Mouse (Mus musculus): ENCODE measurements around the gene Lefty1. TPM values are rescaled to one million over a fixed set of nuclear protein-coding genes. Genes with fewer than 3 reads are reported as not detected.

Lefty1 gene
- polyA plus RNA-seq, 1 experiment from 2014 or later, result 0.67 TPM

DNA sequence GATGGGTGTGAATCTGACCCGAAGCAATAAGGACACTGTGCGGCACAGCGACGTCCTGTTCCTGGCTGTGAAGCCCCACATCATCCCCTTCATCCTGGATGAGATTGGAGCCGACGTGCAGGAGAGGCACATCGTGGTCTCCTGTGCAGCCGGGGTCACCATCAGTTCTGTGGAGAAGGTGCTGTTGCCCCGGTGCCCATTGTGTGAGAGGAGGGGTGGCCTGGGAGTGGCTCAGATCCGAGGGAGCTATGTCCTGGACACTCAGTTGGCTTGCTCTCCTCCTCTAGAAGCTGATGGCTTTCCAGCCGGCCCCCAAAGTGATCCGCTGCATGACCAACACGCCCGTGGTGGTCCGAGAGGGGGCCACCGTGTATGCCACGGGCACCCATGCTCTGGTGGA lies 28.9 kb upstream of the Lefty1 start:
- WGBS, result 94% methylated on average over 17 of the region's 17 CpGs
- H3K36me3 ChIP-seq, result peaks cover 43% of the 10 kb centered on the region
- peak overlapping the region; percentile 96 for H3K4me3 ChIP-seq
- no peak overlapping the region for H3K27ac ChIP-seq (replicated peaks)
- H3K9me3 ChIP-seq (replicated peaks), result no peaks in the 10 kb centered on the region
- H3K27me3 ChIP-seq (ENCODE audit: low read depth, poor library complexity, severe bottlenecking), result no peaks in the 10 kb centered on the region
- peaks cover 26% of the 10 kb centered on the region for H3K4me1 ChIP-seq
- no peak for DNase-seq (ENCODE audit: low spot score)

DNA sequence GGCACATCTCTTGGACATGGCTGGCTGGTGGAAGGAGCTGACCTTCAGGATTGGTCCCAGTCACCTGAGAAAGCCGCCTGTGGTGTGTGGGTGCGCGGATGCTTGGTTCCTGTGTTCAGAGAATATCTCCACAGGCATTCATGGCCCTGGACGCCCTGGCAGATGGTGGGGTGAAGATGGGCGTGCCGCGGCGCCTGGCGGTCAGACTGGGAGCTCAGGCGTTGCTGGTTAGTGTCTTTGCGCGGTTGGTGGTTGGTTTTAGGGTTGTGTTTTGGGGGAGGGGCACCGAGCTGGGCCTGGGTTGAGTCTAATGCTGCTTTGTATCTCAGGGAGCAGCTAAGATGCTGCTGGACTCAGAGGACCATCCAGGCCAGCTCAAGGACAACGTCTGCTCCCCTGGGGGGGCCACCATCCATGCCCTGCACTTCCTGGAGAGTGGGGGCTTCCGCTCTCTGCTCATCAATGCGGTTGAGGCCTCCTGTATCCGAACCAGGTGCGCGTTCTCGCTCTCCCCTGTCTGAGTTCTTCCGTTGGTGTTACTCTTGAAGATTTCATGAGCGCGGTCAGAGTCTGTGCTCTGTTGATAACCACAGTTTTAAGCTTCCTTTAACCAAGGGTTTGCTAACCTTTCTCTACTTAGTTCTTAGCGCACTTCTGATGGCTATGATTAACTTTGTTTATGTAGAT lies 28.2 kb upstream of the Lefty1 start:
- peak overlapping the region; percentile 96 for H3K4me3 ChIP-seq

DNA sequence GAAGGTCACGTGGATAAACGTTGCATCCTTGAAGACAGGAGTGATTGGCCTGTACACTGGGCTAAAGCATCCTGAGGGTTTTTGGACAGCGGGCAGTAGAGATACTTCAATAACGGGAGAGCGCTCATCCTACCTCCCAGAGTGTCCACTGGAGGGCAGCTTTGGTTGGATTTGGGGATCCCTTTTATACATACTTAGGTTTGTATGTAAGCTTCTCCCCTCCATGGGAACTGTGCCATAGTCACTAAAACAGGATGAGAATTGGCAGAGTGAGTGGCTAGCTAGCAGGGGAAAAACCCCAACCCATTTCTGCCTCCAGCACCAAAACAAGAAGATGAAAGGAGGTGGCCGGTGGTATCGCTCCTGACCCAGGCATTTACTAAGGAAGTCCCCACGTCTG lies 23.7 kb upstream of the Lefty1 start:
- no peak overlapping the region for H3K27ac ChIP-seq (replicated peaks)
- WGBS, result 53% methylated on average over 8 of the region's 8 CpGs
- no peak overlapping the region for H3K4me3 ChIP-seq
- no peaks in the 10 kb centered on the region for H3K9me3 ChIP-seq (replicated peaks)
- peaks cover 35% of the 10 kb centered on the region for H3K36me3 ChIP-seq
- no peak for DNase-seq (ENCODE audit: low spot score)
- peaks cover 6% of the 10 kb centered on the region for H3K4me1 ChIP-seq
- no peaks in the 10 kb centered on the region for H3K27me3 ChIP-seq (ENCODE audit: low read depth, poor library complexity, severe bottlenecking)

More for the DNA sequence above, 28.2 kb upstream of the Lefty1 start:
- Histone ChIP-seq H3K4me1 (peaks cover 26% of the 10 kb centered on the region), H3K36me3 (peaks cover 43% of the 10 kb centered on the region), H3K27ac (replicated peaks) (no peak overlapping the region), H3K27me3 (ENCODE audit: low read depth, poor library complexity, severe bottlenecking) (no peaks in the 10 kb centered on the region), H3K9me3 (replicated peaks) (no peaks in the 10 kb centered on the region)
- 92% methylated on average over 24 of the region's 24 CpGs for WGBS
- DNase-seq (ENCODE audit: low spot score), result no peak

DNA sequence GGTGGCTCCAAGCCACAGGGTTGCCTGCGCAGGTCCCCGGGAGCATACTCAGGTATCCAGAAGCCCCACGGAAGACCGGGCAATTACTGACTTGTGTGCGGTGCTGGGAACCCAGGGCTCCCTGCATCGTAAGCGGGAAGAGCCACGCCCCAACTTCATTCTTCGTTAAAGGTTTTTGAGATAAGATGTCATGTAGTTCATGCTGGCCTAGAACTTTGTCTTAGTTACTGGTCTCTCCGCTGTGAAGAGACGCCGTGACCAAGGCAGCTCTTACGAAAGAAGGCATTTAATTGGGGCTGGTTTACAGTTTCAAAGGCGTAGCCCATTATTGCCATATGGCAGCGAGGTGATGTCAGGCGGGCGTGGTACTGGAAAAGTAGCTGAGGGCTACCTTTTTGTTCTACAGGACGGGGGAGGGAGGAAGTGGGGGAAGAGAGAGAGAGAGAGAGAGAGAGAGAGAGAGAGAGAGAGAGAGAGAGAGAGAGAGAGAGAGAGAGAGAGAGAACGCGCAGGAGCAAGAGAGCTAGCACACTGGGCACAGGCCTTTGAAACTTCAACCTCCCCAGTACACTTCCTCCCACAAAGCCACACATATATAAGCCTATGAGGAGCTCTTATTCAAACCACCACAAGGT lies 23.1 kb upstream of the Lefty1 start:
- Histone ChIP-seq H3K4me3 (no peak overlapping the region), H3K9me3 (replicated peaks) (no peaks in the 10 kb centered on the region), H3K36me3 (peaks cover 29% of the 10 kb centered on the region), H3K27ac (replicated peaks) (no peak overlapping the region), H3K4me1 (no peaks in the 10 kb centered on the region), H3K27me3 (ENCODE audit: low read depth, poor library complexity, severe bottlenecking) (no peaks in the 10 kb centered on the region)
- WGBS, result 64% methylated on average over 20 of the region's 20 CpGs
- DNase-seq (ENCODE audit: low spot score), result no peak

DNA sequence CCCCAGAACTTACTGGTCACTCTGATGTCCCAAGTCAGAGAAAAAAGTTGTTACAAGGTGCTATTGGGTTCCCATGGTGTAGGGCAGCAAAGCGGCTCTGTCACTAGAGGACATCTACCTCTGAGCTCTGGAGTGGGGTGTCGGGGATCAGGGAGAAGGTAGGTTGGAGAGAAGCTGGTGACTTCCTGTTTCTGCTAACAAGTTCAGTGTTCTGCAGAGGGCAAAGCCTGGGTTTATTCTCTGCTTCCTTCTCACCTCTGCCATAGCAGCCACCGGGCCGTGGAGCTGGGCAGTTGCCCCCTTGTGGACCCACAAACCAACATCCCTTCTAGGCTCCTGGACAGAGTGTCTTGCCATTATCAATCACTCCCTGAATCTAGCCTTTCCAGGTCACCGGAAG lies 22.0 kb upstream of the Lefty1 start:
- no peak overlapping the region for H3K27ac ChIP-seq (replicated peaks)
- no peaks in the 10 kb centered on the region for H3K27me3 ChIP-seq (ENCODE audit: low read depth, poor library complexity, severe bottlenecking)
- no peak for DNase-seq (ENCODE audit: low spot score)
- H3K4me3 ChIP-seq, result no peak overlapping the region
- H3K4me1 ChIP-seq, result no peaks in the 10 kb centered on the region
- H3K9me3 ChIP-seq (replicated peaks), result no peaks in the 10 kb centered on the region
- WGBS, result 90% methylated on average over 5 of the region's 5 CpGs
- H3K36me3 ChIP-seq, result peaks cover 19% of the 10 kb centered on the region

DNA sequence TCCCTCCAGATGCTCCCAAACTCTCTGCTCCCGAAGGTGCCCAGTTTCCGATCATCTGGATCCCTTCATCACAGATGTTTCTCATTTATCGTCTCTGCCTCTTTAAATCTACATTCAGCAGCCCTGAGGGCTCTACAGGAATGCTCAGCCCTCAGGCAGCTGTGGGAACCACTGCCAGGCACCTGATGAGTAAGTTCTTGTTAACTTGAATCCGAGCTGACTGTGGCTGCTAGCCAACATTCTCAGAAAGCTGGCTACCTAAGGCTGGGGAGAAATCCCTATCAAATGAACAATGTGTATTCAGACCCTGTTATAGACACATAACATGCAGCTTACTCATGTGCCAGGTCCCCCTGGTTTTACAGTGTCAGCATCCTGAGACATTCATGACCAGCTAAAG lies 21.0 kb upstream of the Lefty1 start:
- DNase-seq (ENCODE audit: low spot score), result no peak
- WGBS, result 66% methylated on average over 4 of the region's 4 CpGs
- Histone ChIP-seq H3K9me3 (replicated peaks) (no peaks in the 10 kb centered on the region), H3K36me3 (peaks cover 9% of the 10 kb centered on the region), H3K4me1 (no peaks in the 10 kb centered on the region), H3K27ac (replicated peaks) (no peak overlapping the region), H3K27me3 (ENCODE audit: low read depth, poor library complexity, severe bottlenecking) (no peaks in the 10 kb centered on the region), H3K4me3 (no peak overlapping the region)

DNA sequence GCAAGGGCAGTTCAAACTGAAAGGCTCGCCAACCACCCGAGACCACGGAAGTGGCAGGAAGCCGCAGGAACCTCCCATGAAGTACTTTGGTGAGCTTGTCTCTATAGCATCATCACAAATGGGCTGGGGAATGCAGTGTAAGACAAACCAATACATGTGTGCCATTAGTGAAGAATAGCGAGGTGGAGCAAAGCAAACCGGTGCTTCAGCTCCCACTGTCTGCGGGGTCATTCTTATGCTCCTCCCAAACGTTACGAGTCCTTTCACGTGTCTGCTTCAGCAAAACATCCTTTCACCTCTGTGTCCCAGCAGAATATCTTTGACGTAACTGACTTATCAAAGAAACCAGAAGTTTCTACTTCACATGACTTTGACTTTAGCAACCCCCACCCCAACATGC lies 18.4 kb upstream of the Lefty1 start:
- WGBS, result 90% methylated on average over 11 of the region's 11 CpGs

DNA sequence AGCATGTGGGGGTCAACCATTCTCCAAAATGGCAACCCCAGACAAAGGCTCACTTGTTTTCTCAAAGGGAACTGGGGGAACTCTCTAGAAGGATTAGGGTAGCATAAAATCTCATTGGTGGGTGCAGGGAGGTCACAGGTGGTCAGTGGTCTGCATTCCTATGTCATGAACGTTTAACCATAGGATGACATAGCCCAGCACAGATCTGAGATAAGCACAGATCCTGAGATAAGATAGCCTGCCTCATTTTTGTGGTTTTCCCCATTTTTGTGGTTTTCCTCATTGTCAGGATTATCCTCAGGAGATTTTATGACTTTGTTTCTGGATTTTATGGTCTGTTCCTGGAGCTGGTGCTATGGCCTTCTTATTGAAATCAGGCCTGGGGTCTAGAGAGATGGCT lies 17.8 kb upstream of the Lefty1 start:
- Histone ChIP-seq H3K27me3 (ENCODE audit: low read depth, poor library complexity, severe bottlenecking) (no peaks in the 10 kb centered on the region), H3K9me3 (replicated peaks) (no peaks in the 10 kb centered on the region), H3K27ac (replicated peaks) (no peak overlapping the region), H3K36me3 (no peaks in the 10 kb centered on the region), H3K4me1 (peaks cover 7% of the 10 kb centered on the region; the same call in 1 of the 2 replicates), H3K4me3 (no peak overlapping the region)
- WGBS, result 58% methylated on average over 1 of the region's 1 CpGs
- no peak for DNase-seq (ENCODE audit: low spot score)

More for the DNA sequence above, 18.4 kb upstream of the Lefty1 start:
- H3K4me1 ChIP-seq, result peaks cover 7% of the 10 kb centered on the region; the same call in 1 of the 2 replicates
- no peak for DNase-seq (ENCODE audit: low spot score)
- H3K27ac ChIP-seq (replicated peaks), result no peak overlapping the region
- H3K27me3 ChIP-seq (ENCODE audit: low read depth, poor library complexity, severe bottlenecking), result no peaks in the 10 kb centered on the region
- no peak overlapping the region for H3K4me3 ChIP-seq
- H3K9me3 ChIP-seq (replicated peaks), result no peaks in the 10 kb centered on the region
- H3K36me3 ChIP-seq, result no peaks in the 10 kb centered on the region

DNA sequence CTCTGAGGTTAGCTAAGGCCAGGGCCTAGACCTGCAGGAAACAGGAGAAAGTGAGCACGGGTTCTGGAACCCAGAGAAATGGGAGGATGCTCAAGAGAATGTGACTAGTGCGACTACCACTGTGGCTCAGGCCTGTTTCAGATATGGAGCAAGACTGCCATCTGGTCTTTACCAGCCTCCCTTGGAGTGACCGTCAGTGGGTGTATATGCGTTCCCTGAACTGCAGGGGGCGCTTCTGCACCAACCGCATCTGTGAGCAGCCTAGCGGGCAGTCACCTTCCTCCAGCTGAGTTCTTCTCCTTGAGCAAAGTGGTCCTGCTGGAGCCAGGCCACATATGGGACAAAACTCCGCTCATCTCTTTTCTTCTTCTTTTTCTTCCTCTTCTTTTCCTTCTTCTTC lies 15.1 kb upstream of the Lefty1 start:
- 30% methylated on average over 8 of the region's 8 CpGs for WGBS
- H3K9me3 ChIP-seq (replicated peaks), result no peaks in the 10 kb centered on the region
- no peaks in the 10 kb centered on the region for H3K27me3 ChIP-seq (ENCODE audit: low read depth, poor library complexity, severe bottlenecking)
- no peak overlapping the region for H3K27ac ChIP-seq (replicated peaks)
- H3K4me3 ChIP-seq, result no peak overlapping the region
- no peak for DNase-seq (ENCODE audit: low spot score)
- peaks cover 7% of the 10 kb centered on the region; the same call in 1 of the 2 replicates for H3K4me1 ChIP-seq
- no peaks in the 10 kb centered on the region for H3K36me3 ChIP-seq

DNA sequence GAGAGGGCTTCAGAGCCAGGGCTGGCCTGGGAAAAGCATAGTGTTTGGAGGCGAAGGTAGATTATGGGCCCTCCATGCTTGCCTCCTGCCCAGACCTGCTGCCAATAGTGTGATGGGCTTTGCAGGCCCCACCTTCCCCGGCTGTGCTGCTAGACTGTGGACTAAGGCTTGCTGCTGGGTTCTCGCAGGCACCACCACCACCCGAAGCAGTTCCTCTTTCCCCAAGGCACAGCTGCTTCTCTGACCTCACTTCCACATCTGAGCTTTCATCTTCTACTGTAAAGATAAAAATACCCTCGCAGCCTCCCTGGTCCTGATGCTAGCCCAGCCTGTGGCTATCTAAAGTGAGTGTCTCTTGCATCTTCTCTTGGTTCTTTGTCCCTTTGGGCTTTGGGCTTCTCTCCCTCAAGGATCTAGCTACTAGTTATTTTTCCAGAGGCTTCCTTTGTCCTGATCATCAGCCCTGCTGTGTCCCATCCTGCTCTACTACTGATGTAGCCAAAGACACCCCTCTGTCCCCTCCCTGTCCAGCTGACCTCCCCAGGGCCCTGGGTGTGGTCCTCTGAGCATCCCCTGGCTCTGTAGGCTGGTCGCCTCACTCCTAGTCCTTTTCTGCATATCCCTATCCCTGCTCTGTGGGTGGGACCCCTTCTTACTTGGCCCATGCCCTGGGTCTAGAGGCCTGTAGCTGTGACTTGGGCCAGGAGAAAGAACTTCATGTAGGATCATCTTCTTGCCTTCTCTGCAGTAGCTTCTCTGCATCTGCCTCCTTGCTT lies 12.4 kb upstream of the Lefty1 start:
- no peaks in the 10 kb centered on the region for H3K36me3 ChIP-seq

DNA sequence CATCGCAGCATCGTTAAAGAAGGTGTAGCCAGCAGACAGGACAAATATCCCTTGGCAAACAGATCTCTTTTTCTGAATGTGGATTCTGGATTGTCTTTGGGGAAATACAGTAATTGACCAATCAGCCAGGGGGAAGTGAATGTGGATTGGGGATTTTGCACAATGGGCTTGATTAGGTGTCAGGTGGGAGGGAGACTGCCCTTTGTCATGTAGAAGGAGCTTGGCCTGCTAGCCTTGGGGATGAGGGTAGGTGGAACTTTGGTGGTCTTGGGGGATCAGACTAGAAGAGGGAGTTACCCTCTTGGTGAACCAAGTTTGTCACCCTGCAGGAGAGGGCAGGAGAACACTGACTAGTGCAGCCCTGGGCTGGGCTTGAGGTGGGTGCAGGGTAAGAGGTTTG lies 10.1 kb upstream of the Lefty1 start:
- H3K27ac ChIP-seq (replicated peaks), result no peak overlapping the region
- H3K9me3 ChIP-seq (replicated peaks), result no peaks in the 10 kb centered on the region
- WGBS, result 55% methylated on average over 2 of the region's 2 CpGs
- H3K27me3 ChIP-seq (ENCODE audit: low read depth, poor library complexity, severe bottlenecking), result no peaks in the 10 kb centered on the region
- no peaks in the 10 kb centered on the region for H3K4me1 ChIP-seq
- no peak overlapping the region for H3K4me3 ChIP-seq
- no peaks in the 10 kb centered on the region for H3K36me3 ChIP-seq
- no peak for DNase-seq (ENCODE audit: low spot score)

More for the DNA sequence above, 12.4 kb upstream of the Lefty1 start:
- H3K27ac ChIP-seq (replicated peaks), result no peak overlapping the region
- no peaks in the 10 kb centered on the region for H3K27me3 ChIP-seq (ENCODE audit: low read depth, poor library complexity, severe bottlenecking)
- H3K9me3 ChIP-seq (replicated peaks), result no peaks in the 10 kb centered on the region
- 82% methylated on average over 6 of the region's 6 CpGs for WGBS
- DNase-seq (ENCODE audit: low spot score), result no peak
- peaks cover 7% of the 10 kb centered on the region; the same call in 1 of the 2 replicates for H3K4me1 ChIP-seq
- no peak overlapping the region for H3K4me3 ChIP-seq

DNA sequence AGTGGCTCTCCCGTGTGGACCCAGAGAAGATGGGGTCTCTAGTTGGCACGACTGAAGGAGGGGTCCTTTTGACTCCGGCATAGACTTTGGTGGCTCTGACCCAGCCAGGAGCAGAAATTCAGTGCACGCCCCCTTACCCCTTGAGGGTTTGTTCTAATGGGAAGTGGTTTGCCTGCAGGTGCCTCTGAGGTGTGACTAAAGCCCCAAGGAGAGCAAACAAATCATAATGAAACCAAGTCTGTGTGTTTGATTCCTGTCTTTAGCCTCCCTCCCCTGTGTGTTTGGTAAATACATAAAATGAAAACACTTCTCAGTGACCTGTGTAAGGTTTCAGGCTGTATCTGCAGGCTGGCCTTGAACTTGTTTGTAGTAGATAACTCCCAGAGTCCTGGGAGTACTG lies 8.5 kb upstream of the Lefty1 start:
- H3K4me1 ChIP-seq, result no peaks in the 10 kb centered on the region
- DNase-seq (ENCODE audit: low spot score), result no peak
- H3K27ac ChIP-seq (replicated peaks), result no peak overlapping the region
- no peaks in the 10 kb centered on the region for H3K36me3 ChIP-seq
- H3K27me3 ChIP-seq (ENCODE audit: low read depth, poor library complexity, severe bottlenecking), result no peaks in the 10 kb centered on the region
- H3K9me3 ChIP-seq (replicated peaks), result no peaks in the 10 kb centered on the region
- 76% methylated on average over 4 of the region's 4 CpGs for WGBS
- no peak overlapping the region for H3K4me3 ChIP-seq

DNA sequence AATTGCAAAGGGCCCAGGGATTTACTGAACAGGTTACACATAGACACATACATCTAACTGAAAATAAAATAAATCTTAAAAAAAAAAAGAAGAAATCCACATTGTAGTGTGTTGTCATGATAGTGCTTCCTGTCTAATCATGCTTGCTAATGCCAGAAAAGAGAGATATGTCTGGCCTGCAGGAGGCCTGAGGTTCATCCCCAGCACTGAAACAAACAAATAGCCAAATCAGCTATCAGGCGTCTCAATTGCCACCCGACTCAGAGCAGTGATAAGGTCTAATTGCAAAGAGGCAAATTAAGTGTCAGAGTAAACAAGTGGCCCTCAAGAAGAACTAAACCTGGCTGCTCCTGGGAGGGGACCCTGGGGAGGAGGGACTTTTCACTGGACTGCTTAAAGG lies 5.2 kb upstream of the Lefty1 start:
- WGBS, result 67% methylated on average over 2 of the region's 2 CpGs
- H3K36me3 ChIP-seq, result no peaks in the 10 kb centered on the region
- H3K4me1 ChIP-seq, result peaks cover 16% of the 10 kb centered on the region
- no peak for DNase-seq (ENCODE audit: low spot score)
- no peak overlapping the region for H3K27ac ChIP-seq (replicated peaks)
- H3K27me3 ChIP-seq (ENCODE audit: low read depth, poor library complexity, severe bottlenecking), result peaks cover 20% of the 10 kb centered on the region
- no peak overlapping the region for H3K4me3 ChIP-seq
- no peaks in the 10 kb centered on the region for H3K9me3 ChIP-seq (replicated peaks)
